Mouse (Mus musculus) myocyte (in vitro differentiated cells): Measurements from ENCODE around the gene Trf. TPM values are rescaled to one million over a fixed set of nuclear protein-coding genes. Genes with fewer than 3 reads are reported as not detected.

Experiments used
- H3K27me3 ChIP-seq: one replicate; pipeline ENCODE4 v1.6.1; 2011; ENCODE audit not compliant: control insufficient read depth, insufficient read depth, insufficient read length
- H3K36me3 ChIP-seq: one replicate; pipeline ENCODE4 v1.6.1; 2011; ENCODE audit not compliant: control insufficient read depth, insufficient read depth
- H3K4me2 ChIP-seq: one replicate; pipeline ENCODE4 v1.6.1; 2011; ENCODE audit warnings: low read depth, control low read depth
- H3K4me3 ChIP-seq: one replicate; pipeline ENCODE4 v1.5.1; 2011; ENCODE audit warnings: mild to moderate bottlenecking, control low read depth, moderate library complexity
- H3K79me2 ChIP-seq: one replicate; pipeline ENCODE4 v1.6.1; 2011; ENCODE audit not compliant: control insufficient read depth, insufficient read depth
- H3ac ChIP-seq: one replicate; pipeline ENCODE4 v1.6.1; 2011; ENCODE audit not compliant: control insufficient read depth, insufficient read length
- CEBPB ChIP-seq: IDR thresholded peaks from 2 replicates; pipeline ENCODE4 v1.6.1; 2011; ENCODE audit warnings: mild to moderate bottlenecking, moderate library complexity; ENCODE audit not compliant: poor library complexity, insufficient read depth, severe bottlenecking
- E2F4 ChIP-seq: IDR thresholded peaks from one replicate; pipeline ENCODE4 v1.6.1; 2011; ENCODE audit warnings: mild to moderate bottlenecking, control low read depth, moderate library complexity; ENCODE audit not compliant: insufficient read depth
- MAX ChIP-seq: IDR thresholded peaks from one replicate; pipeline ENCODE4 v1.6.1; 2011; ENCODE audit warnings: low read depth, mild to moderate bottlenecking, control low read depth
- MYOD1 ChIP-seq, 3 experiments: IDR thresholded peaks; one replicate each; pipeline ENCODE4 v1.6.1; 2011; ENCODE audit warnings: control low read depth in 2 of 3, low read depth in 2 of 3, mild to moderate bottlenecking in 2 of 3, moderate library complexity in 1 of 3; ENCODE audit not compliant: insufficient read length in 2 of 3, control insufficient read depth in 1 of 3
- MYOG ChIP-seq, 3 experiments: IDR thresholded peaks; one replicate each; pipeline ENCODE4 v1.6.1; 2011; ENCODE audit warnings: control low read depth in 2 of 3, low read depth in 2 of 3, mild to moderate bottlenecking in 2 of 3; ENCODE audit not compliant: insufficient read length in 2 of 3, control insufficient read depth in 1 of 3, insufficient read depth in 1 of 3
- POLR2A ChIP-seq: IDR thresholded peaks from one replicate; pipeline ENCODE4 v1.6.1; 2011; ENCODE audit warnings: low read depth, mild to moderate bottlenecking, control low read depth, moderate library complexity; ENCODE audit not compliant: insufficient read length
- POLR2AphosphoS2 ChIP-seq: IDR thresholded peaks from one replicate; pipeline ENCODE4 v1.6.1; 2011; ENCODE audit warnings: low read depth, control low read depth; ENCODE audit not compliant: insufficient read length
- REST ChIP-seq: IDR thresholded peaks from one replicate; pipeline ENCODE4 v1.6.1; 2011; ENCODE audit warnings: mild to moderate bottlenecking, control low read depth, moderate library complexity; ENCODE audit not compliant: insufficient read depth, insufficient read length
- SRF ChIP-seq: IDR thresholded peaks from one replicate; pipeline ENCODE4 v1.6.1; 2011; ENCODE audit warnings: low read depth; ENCODE audit not compliant: control insufficient read depth, insufficient read length
- TCF12 ChIP-seq: IDR thresholded peaks from one replicate; pipeline ENCODE4 v1.6.1; 2011; ENCODE audit warnings: mild to moderate bottlenecking, control low read depth; ENCODE audit not compliant: poor library complexity, insufficient read depth, severe bottlenecking
- TCF3 ChIP-seq: IDR thresholded peaks from one replicate; pipeline ENCODE4 v1.6.1; 2011; ENCODE audit warnings: low read depth, control low read depth; ENCODE audit not compliant: insufficient read length
- USF1 ChIP-seq: IDR thresholded peaks from one replicate; pipeline ENCODE4 v1.6.1; 2011; ENCODE audit warnings: low read depth, mild to moderate bottlenecking, control low read depth, moderate library complexity
- polyA plus RNA-seq: library from polyadenylated mRNA; unstranded; fragments of >200 nt; fragmentation: generic; extraction: Trizol; gene quantifications from one replicate; pipeline ENCODE4 v1.2.1, GENCODE M21; 2012; ENCODE audit warnings: missing spikeins

The Trf gene
- polyA plus RNA-seq, 1 experiment, result not detected

DNA sequence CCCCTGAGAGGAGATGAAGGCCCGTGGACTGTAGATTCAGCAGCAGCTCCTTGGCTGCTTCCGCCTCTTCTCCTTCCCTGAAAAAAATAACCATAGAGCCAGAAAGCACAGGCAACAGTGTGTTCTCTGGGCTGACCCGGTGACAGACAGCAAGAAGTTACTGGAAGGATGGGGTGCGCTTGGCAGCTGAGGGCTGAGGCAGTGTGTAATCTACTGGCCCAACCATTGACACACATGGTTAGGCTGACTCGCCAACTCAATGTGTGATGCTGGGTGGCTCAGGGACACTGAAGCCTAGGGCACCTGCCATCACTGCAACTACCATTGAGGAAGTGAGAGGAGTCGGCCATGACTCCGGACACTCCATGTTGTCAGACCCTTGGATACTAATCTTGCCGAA, 48.4 kb downstream of the Trf start:
- H3K36me3 ChIP-seq, result no peaks in the 10 kb centered on the region
- H3ac ChIP-seq, result no peak overlapping the region
- no peak overlapping the region for H3K4me2 ChIP-seq
- H3K27me3 ChIP-seq, result no peaks in the 10 kb centered on the region
- TF ChIP-seq REST (no peak), MAX (no peak), TCF12 (no peak), MYOG (IDR thresholded peaks at IDR 0.05; ENCODE audit: control insufficient read depth in 1 of 3, insufficient read depth in 1 of 3, insufficient read length in 2 of 3, low read depth in 2 of 3) (no peak), POLR2A (no peak), TCF3 (no peak), POLR2AphosphoS2 (no peak)
- H3K79me2 ChIP-seq, result no peaks in the 10 kb centered on the region
- no peak overlapping the region for H3K4me3 ChIP-seq

DNA sequence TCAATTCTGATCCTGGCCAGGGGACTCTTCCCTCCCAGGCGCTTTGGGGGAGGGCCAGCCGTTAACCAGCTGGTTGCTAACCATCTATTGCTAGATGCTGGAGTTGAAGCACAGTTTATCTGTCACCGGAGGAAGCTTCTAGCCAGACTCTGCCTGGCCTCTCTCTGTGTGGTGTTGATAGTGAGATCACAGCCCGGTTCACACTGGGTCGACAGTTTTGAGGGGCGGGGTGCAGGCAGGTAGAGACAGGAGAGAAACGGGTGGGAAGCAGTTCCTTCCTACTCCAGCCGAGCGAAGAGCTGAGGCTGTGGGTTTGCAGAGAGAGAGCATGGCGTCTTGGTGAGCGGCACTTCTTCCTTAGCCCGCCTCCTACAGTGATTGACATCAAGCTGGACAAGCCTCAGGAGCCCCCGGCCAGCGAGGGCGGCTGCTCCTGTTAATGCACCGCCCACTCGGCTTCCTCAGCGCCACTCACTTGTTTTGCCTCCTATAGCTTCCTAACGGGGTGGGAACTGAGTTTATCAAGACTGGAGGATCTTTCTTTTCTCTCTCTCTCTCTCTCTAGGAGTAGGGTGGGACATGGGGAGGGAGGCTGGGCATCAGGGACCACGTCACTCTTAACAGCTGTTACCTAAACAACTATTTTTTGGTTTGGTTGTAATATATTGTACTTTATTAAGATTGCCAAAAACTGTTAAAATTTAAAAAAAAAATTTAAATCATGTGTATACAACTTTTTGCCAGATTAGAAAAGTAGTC, 49.3 kb downstream of the Trf start:
- no peak overlapping the region for H3ac ChIP-seq
- no peak overlapping the region for H3K4me3 ChIP-seq
- H3K79me2 ChIP-seq, result no peaks in the 10 kb centered on the region
- no peaks in the 10 kb centered on the region for H3K36me3 ChIP-seq
- TF ChIP-seq TCF12 (no peak), MAX (no peak), SRF (no peak), E2F4 (no peak), MYOG (IDR thresholded peaks at IDR 0.05; ENCODE audit: control insufficient read depth in 1 of 3, insufficient read depth in 1 of 3, insufficient read length in 2 of 3, low read depth in 2 of 3) (no peak), USF1 (no peak), CEBPB (no peak)
- H3K27me3 ChIP-seq, result no peaks in the 10 kb centered on the region
- peak overlapping the region; percentile 52 for H3K4me2 ChIP-seq

DNA sequence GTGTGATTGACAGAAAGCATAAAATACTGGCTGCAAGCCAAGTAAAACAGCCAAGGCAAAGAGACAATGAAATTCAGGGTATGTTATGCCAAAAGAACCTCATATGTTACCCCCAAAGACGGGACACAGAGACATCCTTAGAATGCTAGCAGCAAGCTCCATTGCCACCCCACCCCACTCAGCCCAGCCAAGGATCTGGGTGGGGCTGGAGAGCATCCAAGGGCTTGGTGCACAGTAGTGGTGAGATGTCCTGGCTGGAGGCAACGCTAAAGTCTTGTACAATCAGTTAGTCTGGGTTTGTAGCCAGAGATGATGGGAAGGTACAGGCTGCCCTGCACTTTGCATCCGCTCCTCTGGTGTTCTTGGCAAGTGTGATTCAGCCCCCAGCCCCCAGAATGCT, 49.9 kb downstream of the Trf start:
- Histone ChIP-seq H3K36me3 (no peaks in the 10 kb centered on the region), H3K79me2 (no peaks in the 10 kb centered on the region), H3K4me3 (no peak overlapping the region), H3ac (no peak overlapping the region), H3K4me2 (no peak overlapping the region), H3K27me3 (no peaks in the 10 kb centered on the region)
- TF ChIP-seq POLR2AphosphoS2, result no peak

DNA sequence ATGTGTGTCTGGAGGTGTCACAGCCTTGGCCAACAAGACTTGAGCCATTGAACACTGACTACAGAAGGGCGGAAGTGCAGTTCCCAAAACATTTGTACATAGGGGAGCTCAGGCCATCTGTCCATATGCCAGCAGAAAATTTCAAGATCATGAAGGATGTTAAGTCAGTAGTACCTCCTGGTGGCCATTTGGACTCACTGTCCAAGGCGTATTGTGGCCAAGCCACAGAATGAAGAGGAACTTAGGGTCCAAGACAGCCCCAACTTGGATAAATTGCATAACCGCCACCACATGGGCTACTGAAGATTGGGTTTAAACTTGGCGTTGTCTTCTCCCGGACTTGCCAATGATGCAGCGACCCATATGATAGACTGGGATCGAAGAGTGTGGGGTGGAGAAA, 54.6 kb downstream of the Trf start:
- no peak overlapping the region for H3ac ChIP-seq
- TF ChIP-seq E2F4 (no peak), SRF (no peak), POLR2AphosphoS2 (no peak), USF1 (no peak), POLR2A (no peak), REST (no peak), MYOG (IDR thresholded peaks at IDR 0.05; ENCODE audit: control insufficient read depth in 1 of 3, insufficient read depth in 1 of 3, insufficient read length in 2 of 3, low read depth in 2 of 3) (no peak), MAX (no peak), TCF3 (no peak), CEBPB (no peak), TCF12 (no peak), MYOD1 (IDR thresholded peaks at IDR 0.05; ENCODE audit: control insufficient read depth in 1 of 3, insufficient read length in 2 of 3, low read depth in 2 of 3) (no peak)
- no peaks in the 10 kb centered on the region for H3K27me3 ChIP-seq
- H3K79me2 ChIP-seq, result no peaks in the 10 kb centered on the region
- no peaks in the 10 kb centered on the region for H3K36me3 ChIP-seq
- H3K4me2 ChIP-seq, result no peak overlapping the region
- no peak overlapping the region for H3K4me3 ChIP-seq

DNA sequence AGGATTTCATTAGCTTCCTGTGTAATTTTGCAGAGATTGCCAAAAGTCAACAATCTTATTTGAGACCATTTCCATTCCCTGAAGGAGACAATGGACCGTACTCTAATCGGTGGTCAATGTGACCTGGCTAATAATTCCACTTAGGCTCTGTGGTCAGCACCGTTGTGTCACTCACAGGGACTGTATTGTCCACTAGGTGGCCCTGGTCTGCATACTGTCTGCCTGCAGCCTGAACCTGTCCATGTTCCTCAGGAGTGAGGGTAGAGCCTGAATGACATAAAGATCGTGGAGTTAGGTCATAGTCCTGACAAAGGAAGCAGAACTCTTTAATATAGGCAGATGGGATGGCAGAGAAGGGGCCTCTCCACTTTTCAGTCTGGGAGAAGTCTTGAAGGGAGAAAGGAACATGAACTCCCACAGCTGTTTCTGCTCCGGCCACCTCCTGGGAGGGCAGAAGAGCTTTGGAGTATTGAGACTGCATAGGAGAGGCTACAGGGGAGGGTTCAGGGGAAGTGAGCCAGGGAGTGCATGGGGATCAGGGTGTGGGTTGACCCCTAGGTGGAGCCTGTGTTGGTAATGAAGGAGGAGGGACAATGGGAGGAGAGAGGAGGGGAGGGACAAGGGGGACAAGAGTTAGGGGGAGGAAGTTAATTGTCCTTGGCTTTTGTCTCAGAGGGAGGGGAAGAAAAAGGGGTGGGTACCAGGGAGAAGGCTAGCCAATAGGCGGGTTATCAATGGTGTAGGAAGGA, 55.3 kb downstream of the Trf start:
- H3K4me2 ChIP-seq, result no peak overlapping the region
- H3K36me3 ChIP-seq, result no peaks in the 10 kb centered on the region
- H3K27me3 ChIP-seq, result no peaks in the 10 kb centered on the region
- no peak overlapping the region for H3ac ChIP-seq
- no peak for TF ChIP-seq MAX
- TF ChIP-seq REST, result no peak
- TF ChIP-seq MYOD1 (IDR thresholded peaks at IDR 0.05; ENCODE audit: control insufficient read depth in 1 of 3, insufficient read length in 2 of 3, low read depth in 2 of 3), result no peak
- TF ChIP-seq POLR2A, result no peak
- no peak for TF ChIP-seq SRF
- no peak for TF ChIP-seq TCF3
- TF ChIP-seq POLR2AphosphoS2, result no peak
- no peaks in the 10 kb centered on the region for H3K79me2 ChIP-seq
- no peak overlapping the region for H3K4me3 ChIP-seq
